Mouse (Mus musculus): Measurements from ENCODE around the gene Cdh13.

DNA sequence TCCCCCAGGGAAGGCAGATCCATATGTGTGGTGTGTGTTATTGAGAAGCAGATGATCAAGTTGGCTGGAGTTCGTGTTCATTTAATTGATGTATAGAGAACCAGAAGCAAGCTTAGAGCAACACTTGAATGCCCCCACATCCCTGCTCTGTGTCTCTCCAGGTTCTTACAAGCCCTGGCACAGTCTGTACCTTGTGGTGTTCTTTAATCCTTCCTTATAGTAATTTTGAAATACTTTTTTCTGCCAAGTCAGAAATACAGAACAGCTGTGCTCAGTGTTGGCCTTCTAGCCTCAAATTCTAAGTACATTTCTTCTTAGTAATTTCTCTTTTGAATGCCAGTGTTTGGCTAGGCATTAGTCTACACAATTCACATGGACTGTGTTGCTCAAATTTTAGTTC is 494.8 kb downstream of the Cdh13 start:
- TF ChIP-seq CTCF (IDR thresholded peaks at IDR 0.05) (no peak), POLR2A (IDR thresholded peaks at IDR 0.05; ENCODE audit: insufficient read depth, low read depth, low read length) (no peak), EP300 (IDR thresholded peaks at IDR 0.05; ENCODE audit: insufficient read depth, low read depth, low read length) (no peak)

Data from heart, adult 2 months (tissue).